Mouse (Mus musculus) kidney, postnatal 10 days (tissue): ENCODE data around the gene Lrch3.
"Not testable (repeated sequence)": the region's sequence is repeated elsewhere in the genome, so short reads cannot be mapped to it uniquely, and the experiment has no call there.

Experiments used
- DNase-seq: peaks from one replicate; pipeline ENCODE4 v3.0.0; 2021; ENCODE audit warnings: mixed read lengths

Lrch3 gene

DNA sequence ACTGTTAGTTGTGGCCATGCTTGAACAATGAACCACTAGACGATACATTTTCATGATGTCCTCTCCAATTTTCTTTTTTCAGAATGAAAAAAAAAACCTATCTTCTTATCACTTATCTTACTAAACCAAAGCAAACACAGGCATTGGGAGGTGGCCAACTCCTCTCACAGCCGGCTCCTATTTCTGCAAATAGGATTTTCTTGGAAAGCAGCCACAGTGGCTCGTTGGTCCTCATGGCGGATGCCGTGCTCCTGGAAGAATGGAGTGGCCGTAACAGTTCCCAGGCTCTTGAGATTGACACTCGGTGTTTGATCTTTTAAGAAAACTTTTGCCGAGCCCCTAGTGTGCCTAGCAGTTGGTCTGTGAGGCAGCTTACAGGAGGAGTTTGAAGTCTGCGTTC is 91.3 kb downstream of the Lrch3 start:
- peak; percentile 35 for DNase-seq

DNA sequence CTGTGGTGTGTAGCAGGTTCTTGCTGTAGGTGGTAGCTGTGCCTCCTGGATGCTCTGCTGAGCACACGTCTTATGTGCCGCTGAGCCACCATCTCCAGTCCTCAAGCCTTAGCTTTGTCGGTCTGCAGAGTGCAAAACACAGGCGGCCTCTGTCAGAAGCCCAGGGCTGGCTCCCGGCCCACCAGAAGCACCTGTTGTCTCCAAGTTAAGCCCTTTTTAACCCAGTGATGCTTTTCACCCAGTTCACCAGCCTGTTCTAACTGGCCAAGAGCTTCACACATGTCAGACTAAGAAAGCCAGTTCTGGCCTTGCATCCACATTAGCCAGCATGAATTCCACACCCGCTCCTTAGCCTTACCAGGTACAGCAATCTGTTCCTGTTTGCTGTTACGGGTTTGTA is 93.0 kb downstream of the Lrch3 start:
- no peak for DNase-seq

DNA sequence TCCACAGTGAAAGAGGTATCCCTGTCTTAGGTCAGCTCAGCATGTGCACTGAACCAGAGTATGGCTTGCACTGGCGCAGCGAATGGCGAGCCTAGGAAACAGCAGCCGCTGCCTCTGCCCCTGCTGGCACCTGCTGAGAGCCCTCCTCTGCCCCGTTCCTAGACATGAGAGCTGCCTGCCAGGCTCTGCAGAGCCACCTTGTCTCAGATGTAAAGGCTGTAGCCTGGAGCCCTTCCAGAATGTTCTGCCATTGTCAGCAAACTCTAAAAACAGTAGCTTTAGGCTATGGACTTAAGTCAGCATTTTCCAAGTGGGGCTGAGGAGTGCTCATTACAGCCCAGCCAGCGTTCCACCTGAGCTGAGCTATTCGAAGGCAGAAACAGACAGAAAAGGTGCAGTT is 93.5 kb downstream of the Lrch3 start:
- peak; percentile 62 for DNase-seq

DNA sequence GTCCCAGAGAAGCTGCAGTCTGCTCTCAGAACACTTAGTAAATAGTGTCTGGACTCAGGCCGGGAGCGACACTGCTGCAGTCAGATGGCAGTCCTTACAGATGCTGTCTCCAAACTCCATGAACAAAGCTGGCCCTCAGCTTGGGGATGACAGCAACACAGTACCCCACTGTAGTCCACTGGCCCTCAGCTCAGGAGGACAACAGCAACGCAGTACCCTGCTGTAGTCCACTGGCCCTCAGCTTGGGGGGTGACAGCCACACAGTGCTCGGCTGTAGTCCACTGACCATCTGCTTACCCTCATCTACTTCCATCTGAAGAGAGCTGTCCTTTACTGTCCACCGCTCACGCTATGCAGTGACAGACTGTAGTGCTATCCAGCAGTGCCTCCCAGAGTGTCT is 96.3 kb downstream of the Lrch3 start:
- DNase-seq: no peak

DNA sequence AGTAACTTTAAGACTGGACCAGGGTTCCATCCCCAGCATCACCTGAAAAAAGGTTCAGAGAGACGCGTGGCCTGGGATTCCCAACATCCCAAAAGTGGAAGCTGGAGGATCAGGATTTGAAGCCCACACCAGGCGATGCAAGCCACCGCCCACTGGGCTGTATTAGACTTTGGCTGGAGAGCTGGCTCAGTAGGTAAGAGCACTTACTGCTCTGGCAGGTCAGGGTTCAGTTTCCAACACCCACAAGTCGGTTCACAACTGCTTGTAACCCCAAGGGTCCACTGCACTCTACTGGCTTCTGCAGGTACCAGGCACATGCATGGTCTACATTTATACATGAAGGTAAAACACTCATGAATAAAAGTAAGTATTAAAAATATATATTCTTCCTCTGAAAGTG is 99.9 kb downstream of the Lrch3 start:
- no peak for DNase-seq

DNA sequence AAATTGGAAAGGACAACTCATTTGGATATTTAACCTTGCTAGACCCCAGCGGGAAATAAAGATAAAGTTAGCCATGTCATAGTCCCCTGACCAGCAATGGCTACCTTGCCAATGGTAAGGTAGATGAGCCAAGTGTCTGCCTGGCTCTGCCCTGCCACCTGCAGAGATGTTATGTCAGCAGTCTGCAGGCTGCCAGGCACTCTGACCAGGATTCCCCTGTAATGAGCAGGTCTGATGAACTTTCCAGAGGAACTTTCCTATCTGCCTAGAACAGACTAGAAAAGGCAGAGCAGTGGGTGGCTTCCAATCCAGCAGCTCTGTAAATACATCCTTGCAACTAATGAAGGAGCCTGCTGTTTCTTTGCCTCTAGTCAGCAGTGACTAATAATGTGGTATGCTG is 101.0 kb downstream of the Lrch3 start:
- DNase-seq: no peak

DNA sequence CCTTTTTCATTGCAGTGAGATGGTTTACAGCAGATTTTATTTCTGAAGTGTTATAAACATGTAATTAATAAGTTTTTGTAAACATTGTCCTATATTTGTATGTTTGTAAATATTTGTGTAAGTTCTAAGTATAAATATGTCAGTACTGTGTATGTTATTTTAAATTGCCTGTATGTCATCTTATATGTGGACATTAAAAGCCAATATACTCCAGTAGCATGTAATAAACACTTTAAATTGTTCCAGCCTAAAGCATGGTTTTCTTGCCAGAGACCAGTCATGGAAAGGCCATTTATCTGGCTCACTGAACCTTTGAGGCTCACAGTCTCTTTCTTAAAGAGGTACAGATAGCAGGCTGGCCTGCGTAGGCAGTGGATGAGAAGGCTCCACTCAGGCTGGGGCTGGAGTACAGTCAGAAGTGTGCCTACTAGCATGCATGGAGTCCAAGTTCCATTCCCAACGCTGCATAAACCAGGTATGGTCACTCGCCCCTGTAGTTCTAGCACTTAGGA is 101.6 kb downstream of the Lrch3 start:
- DNase-seq: no peak

DNA sequence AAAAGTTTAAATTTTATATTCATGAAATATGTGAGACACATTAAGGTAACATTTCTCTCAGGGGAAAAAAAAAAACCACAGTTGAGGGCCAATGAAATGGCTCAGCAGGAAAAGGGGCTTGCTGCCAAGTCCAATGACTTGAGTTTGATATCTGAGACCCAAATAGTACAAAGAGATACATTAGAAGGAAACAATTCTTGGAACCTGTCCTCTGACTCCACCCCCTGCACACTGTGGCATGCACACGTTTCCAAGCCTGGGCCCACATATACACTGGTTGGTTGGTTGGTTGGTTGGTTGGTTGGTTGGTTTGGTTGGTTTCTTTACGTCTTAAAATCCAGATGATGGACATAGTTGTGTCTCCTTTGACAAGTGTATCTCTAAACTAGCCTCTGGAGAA is 102.1 kb downstream of the Lrch3 start:
- DNase-seq: no peak

DNA sequence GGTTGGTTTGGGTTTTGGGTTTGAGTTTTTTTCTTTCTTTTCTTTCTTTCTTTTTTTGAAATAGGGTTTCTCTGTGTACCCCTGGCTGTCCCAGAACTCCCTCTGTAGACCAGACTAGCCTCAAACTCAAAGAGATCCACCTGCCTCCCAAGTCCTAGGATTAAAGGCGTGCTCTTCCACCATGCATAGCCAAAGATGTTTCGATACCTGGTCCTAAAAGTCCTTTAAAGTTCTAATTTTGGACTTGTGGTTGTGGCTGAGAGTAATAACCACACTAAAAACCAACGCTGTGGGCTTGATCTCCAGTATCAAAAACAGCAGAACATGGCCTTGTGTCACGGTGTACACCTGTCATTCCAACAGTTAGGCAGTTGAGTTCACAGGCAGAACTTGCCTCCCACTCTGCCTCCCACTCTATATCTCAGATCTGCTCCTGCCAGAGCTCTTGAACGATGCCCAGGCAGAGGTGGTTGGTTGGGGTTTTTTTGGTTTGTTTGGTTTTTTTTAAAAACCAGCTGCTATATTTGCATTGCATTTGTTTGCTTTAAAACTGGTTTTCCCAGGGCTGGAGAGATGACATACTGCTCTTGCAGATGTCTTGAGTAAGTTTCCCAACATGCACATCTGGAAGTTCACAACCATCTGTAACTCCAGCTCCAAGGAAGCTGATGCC is 103.9 kb downstream of the Lrch3 start:
- no peak for DNase-seq

DNA sequence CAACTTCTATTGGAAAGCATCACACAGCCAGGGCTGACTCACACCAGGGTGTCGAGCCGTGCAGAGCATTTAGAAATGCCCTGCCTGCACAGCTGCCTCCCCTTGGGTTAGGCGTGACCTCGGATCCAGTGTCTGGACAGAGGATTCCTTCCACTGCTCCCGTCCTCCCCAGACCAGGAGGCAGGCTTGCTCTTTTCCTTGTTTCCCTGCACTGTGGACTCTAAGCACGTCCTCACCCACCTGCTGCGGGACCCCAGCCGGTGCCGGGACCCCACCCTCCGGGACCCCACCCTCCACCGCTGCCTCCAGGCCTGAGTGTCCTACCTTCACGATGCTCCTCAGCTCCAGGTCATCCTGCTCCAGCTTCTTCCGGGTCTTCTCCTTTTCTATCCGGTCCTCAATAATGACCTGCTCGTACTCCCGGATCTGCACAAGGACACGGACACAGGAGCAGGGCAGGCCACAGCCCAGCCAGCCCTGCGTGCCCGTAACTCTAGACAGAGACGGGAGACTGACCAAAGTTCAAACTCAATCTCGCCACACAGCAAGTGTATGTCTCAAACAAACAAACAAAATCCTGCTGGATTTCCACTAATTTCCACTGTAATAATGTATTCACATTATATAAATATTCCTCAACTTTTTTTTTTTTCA is 105.3 kb downstream of the Lrch3 start:
- DNase-seq: peak; percentile 57

DNA sequence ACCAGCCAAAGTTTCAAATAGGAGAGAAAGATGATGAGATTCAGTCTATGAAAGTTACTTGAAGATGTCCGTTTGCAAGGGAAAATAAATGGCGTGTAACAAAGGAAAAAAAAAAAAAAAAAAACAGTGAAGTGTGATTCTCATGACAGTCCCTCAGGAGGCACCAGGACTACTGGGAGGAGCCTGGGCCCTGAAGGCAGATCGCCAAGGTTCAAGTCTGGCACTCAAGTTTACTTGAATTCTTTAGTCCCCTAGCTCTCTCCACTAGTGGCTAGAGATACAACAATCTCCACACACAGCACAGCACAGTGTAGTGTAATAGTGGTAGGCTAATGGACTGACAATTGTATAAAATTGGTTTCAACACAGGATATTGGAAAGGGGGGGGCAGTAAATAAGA is 107.5 kb downstream of the Lrch3 start:
- no peak for DNase-seq

DNA sequence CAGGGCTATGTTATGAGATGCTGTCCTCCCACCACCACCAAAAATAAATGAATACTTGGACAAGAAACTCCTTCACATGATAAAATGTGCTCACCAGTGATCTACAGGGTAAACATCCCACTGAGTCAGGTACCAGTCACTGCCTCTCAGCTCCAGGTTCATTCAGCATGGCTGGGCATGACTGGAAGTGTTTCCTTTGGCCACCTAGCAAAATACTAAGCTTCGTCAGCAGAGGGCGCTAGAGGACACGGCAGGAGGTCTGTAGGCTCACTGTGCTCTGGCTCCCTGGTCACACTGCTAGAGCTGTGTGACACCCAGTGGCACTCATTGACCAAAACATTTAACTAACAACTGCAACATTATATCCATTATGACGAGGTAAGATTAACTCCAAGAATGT is 109.8 kb downstream of the Lrch3 start:
- DNase-seq: peak; percentile 94

DNA sequence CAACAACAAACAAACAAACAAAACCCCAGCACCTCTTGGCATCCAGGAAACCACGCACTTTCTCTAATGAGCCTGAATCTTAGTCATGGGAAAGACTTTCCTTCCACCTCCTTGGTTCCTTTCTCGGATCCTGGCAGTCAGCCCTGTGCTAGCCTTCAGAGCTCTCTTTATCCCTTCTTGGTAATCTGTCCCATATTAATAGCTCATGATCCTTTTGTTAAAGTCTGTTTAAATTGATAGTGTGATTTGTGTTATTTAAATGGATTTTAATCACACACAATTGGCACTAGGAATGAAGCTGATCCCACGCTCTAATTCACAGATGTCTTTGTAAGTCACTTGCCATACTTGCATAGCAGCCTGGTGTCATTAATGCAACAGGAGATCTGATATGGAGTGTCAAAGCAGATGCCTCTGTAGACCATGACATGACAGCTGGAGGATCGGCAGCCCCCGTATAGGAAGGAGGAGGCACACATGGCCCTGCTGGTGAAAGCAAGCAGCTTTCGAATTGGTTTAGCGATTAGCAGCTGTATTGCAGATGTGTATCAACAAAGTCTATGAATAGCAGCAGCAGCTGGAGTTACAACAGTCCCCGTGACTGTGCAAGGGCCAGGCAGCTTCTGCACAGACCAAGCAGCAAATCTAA is 110.7 kb downstream of the Lrch3 start:
- no peak for DNase-seq

DNA sequence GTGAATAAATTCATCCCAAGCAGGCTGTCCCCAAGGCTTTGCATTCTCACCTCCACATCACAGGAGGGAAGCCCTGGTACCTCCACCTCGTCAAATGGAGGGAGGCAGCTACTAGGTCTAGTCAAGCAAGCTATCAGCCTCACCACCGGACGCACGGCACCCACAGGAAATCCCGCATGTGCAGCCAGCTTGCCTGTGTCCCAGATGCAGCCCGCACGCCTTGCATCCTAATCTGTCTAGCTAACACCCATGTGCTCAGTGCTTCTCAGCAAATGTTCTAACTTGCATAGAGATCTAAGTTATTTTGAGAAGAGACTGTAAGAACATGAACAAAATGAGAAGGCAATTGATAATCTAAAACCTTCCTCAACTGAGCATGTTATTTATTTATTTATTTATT is 112.5 kb downstream of the Lrch3 start:
- no peak for DNase-seq

DNA sequence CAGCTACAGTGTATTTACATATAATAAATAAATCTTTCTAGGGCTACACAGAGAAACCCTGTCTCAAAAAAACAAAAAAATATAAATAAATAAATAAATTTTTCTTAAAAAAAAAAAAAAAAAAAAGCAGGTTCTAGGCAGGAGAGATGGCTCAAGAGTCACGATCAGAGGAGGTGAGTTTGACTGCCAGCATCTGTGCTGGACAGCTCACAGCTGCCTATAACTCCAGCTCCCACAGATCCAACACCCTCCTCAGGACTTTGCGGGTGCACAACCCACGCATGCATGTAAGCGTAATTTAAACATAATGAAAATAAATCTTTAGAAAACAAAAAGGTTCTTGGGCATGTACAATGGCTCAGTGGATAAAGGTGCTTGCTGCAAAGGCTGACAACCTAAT is 122.1 kb downstream of the Lrch3 start:
- DNase-seq: no peak

DNA sequence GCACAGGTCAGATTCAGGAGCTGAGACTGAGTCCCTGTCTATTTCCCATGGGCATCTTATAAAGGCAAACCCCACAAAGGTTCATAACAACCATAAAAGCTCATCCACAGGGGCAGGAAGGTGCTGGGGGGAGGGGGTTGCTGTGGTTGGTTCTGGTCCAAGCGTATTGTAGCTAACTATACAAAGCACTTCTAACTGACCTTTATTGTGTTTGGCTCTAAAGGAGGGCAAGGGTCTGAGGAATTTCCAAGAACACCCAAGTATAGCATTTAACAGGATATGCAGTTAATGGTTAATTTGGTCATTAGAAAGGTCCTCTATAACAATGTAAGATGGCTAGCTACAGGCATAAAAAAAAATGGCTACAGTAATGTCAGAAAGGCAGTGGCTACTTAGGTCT is 128.8 kb downstream of the Lrch3 start:
- no peak for DNase-seq

DNA sequence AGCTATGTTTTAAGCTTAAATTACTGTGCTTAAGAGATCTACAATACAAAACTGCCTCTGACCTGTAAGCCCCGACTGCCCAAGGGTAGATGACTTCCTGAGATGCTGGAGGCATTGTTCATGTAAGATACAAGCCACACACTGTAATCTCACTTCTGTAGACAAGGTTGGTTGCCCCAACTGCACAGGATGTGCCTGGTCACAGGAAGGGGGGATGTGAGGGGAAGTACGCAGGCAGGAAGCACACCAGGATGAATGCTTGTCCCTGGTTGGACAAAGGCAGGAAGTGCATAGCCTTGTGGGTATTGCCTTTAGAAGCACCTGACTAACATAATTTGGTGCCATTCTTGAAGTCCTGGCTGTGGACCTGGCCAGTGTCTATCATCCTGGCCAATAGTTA is 129.4 kb downstream of the Lrch3 start:
- no peak for DNase-seq

DNA sequence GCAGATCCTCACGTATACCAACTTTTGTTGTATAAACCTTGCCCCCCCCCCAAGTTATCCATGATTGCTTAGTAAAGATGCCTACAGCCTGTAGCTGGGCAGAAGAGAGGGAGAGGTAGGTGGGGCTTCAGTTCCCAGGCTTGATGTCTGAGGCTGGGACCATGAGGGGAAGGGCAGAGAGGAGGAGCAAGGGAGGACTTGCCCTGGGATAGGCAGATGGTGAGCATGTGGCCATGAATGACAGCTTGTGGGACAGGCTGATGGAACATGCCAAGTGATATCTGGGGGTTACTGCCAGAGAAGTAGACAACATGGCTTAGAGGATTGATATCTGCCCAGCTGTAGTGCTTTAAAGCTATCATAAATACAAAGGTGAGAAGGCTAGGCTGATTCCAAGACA is 134.1 kb downstream of the Lrch3 start:
- DNase-seq: no peak

DNA sequence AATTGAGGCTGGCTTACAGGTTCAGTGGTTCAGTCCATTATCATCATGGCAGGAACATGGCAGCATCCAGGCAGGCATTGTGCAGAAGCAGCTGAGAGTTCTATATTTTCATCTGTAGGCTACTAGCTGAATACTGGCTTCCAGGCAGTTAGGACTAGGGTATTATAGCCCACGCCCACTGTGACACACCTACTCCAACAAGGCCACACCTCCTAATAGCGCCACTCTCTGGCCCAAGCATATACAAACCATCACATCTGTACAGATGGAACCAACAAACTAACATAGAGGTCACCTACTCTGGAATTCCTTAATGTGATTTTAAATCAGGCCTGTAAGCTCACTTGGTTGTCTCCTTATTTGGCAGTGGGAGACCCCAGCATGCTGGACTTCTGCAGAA is 134.8 kb downstream of the Lrch3 start:
- DNase-seq: no peak

DNA sequence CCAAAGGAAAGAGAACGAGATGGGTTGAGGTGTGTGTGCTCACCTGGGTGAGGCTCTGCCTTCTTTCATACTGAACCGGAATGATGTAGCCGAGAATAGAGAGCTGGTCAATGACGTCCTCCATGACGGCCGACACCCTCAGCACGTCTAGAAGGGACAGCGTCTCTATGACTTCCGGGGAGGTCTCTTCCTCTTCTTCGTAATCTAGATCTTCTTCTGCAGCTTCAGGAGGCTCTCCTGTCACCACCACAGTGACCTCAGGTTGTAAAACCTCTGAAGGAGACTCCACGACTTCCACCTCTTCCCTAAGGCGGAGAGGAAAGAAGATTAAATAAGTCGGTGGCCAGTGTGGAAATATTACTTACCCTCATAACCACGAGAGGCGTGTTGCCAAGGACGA is 135.9 kb downstream of the Lrch3 start:
- DNase-seq: no peak

DNA sequence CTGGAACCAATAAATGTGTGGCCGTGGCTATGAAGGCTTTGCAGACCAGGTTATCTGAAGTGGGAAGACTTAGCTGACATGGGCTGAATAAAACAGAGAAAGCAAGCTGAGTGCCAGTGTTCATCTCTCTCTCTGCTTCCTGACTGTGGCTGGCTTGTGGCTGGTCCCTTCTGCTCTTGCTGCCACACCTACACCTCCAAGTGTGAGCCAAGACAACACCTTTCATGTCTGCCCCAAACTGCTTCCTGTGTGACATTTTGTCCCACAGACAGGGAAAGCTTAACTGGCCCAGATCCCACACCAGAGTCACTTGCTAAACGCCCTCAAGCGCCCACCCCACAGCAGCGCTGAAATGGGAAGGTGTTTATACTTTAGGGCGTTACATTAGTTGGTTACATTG is 139.2 kb downstream of the Lrch3 start:
- no peak for DNase-seq

DNA sequence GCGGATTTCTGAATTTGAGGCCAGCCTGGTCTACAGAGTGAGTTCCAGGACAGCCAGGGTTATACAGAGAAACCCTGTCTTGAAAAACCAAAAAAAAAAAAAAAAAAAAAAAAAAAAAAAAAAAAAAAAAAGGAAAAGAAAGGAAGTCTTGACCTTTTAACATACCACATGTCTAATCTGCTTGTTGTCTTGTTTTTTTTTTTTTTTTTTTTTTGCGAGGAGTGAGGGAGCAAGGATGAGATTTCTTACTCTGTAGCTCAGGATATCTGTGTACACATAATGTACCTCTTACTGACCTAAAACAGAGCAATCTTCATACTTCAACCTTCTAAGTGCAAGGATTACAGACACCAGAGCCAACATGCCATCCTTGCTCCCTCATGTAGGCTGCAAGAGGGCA is 141.0 kb downstream of the Lrch3 start:
- DNase-seq: not testable (repeated sequence)

DNA sequence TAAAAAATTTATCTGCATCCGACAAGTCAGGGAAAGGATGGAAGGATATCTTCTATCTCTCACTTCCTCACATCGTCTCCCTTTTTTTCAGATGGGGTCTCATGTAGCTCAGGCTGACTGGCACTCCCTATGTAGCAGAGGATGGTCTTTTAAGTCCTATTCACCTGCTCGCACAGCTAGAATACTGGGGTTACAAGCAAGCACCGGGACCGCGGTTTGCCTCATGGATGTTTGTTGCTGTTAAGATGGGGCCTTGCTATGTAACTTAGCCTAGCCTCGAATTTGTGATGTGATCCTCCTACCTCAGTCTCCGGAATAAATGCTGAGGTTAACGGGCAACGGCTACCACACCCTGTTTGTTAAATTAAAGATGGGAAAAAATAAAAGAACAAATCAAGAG is 141.8 kb downstream of the Lrch3 start:
- no peak for DNase-seq

DNA sequence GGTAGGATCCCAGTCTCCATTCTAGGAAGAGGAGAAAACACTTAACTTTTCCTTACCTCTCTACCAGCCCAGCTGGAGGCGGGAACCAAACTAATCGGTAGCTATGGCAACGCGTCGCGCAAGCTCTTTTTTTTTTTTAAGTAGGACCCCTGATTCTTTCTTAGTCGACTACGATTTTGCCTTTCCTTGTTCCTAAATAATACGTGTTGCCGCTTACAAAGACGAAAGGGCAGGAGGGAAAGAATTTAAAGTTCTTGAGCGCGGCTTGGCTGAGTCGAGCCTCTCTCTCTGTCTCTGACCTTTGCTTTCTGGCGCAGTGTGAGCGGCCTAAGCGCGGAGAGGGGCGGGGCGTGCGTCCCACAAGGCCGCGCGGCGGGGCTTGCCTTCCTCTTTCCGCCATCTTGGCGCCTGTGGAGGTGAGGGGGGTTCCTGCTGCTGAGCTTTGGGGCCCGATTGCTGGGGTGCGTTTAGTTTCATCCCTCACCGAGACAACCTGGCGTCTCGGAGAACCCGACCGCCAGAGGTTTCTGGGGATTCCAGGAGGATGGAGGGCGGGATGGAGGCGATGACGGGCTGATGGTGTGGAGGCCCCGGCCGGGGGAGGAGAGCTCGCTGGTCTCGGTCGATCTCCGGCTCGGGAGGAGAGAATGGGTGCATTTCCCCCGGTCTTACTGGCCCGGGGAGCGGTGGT is 142.3 kb downstream of the Lrch3 start, which contains the start of the genes Iqcg and Rpl35a:
TSS of gene Iqcg (minus strand) at position 124 of the 691 bp plus-strand sequence.
TSS of gene Rpl35a (plus strand) at position 359 of the 691 bp plus-strand sequence.
- DNase-seq: peak; percentile 95
